Mouse (Mus musculus) frontal cortex, adult 2 months (tissue): ENCODE data around the gene Cd300c. TPM values are rescaled to one million over a fixed set of nuclear protein-coding genes. Genes with fewer than 3 reads are reported as not detected.

Experiments used
- polyA plus RNA-seq: library from polyadenylated mRNA; depleted of rRNA; stranded (reverse); fragments of >200 nt; gene quantifications from 2 replicates; pipeline ENCODE4 v1.2.3, GENCODE M21; 2012; rRNA removed

Cd300c gene
- polyA plus RNA-seq, 1 experiment: not detected

Other genes starting within 250 kb of the Cd300c start
- 2.5 and 2.9 TPM in 2 replicates for gene Dnaic2, start 241.7 kb downstream of the Cd300c start, polyA plus RNA-seq
- 5.0 and 5.8 TPM in 2 replicates for gene Kif19a, start 203.8 kb downstream of the Cd300c start, polyA plus RNA-seq
- gene Btbd17, start 173.2 kb downstream of the Cd300c start, polyA plus RNA-seq: 55.1 and 55.7 TPM in 2 replicates
- gene Gpr142, start 170.2 kb downstream of the Cd300c start, polyA plus RNA-seq: 0.08 TPM in 1 of 2 replicates, not detected in the other
- gene Gprc5c, start 118.0 kb downstream of the Cd300c start, polyA plus RNA-seq: 3.5 and 4.7 TPM in 2 replicates
- 0.54 and 0.57 TPM in 2 replicates for gene Cd300a, start 79.1 kb downstream of the Cd300c start, polyA plus RNA-seq
- 0.22 and 0.59 TPM in 2 replicates for gene Cd300lb, start 34.8 kb downstream of the Cd300c start, polyA plus RNA-seq
- 0.08 and 0.16 TPM in 2 replicates for gene Cd300ld, start 20.8 kb upstream of the Cd300c start, polyA plus RNA-seq
- gene Cd300c2, start 32.7 kb upstream of the Cd300c start, polyA plus RNA-seq: 5.3 and 7.1 TPM in 2 replicates
- gene Cd300ld2, start 47.0 kb upstream of the Cd300c start, polyA plus RNA-seq: 0.30 TPM in 1 of 2 replicates, not detected in the other
- 0.30 and 0.55 TPM in 2 replicates for gene Cd300ld4, start 57.9 kb upstream of the Cd300c start, polyA plus RNA-seq
- 0.86 TPM in 1 of 2 replicates, not detected in the other for gene Cd300ld5, start 68.6 kb upstream of the Cd300c start, polyA plus RNA-seq
- 0.68 and 0.86 TPM in 2 replicates for gene Cd300ld3, start 79.3 kb upstream of the Cd300c start, polyA plus RNA-seq
- gene Cd300e, start 93.0 kb upstream of the Cd300c start, polyA plus RNA-seq: 0.06 and 0.22 TPM in 2 replicates
- gene Rab37, start 122.3 kb upstream of the Cd300c start, polyA plus RNA-seq: 22.7 and 25.3 TPM in 2 replicates
- gene Cd300lf, start 164.8 kb upstream of the Cd300c start, polyA plus RNA-seq: 0.12 and 0.29 TPM in 2 replicates
- 85.4 and 93.7 TPM in 2 replicates for gene Slc9a3r1, start 194.2 kb upstream of the Cd300c start, polyA plus RNA-seq
- gene Tmem104, start 218.3 kb upstream of the Cd300c start, polyA plus RNA-seq: 10.2 and 10.4 TPM in 2 replicates
- gene Nat9, start 218.7 kb upstream of the Cd300c start, polyA plus RNA-seq: 36.2 and 36.9 TPM in 2 replicates